Mouse (Mus musculus): ENCODE results near the gene Hoxa11. TPM values are rescaled to one million over a fixed set of nuclear protein-coding genes. Genes with fewer than 3 reads are reported as not detected.
A peak's percentile ranks its signal among the peaks of the same experiment; 100 is the strongest.

Hoxa11 gene
- polyA plus RNA-seq, 1 experiment from 2014 or later, result 0.09 TPM

DNA sequence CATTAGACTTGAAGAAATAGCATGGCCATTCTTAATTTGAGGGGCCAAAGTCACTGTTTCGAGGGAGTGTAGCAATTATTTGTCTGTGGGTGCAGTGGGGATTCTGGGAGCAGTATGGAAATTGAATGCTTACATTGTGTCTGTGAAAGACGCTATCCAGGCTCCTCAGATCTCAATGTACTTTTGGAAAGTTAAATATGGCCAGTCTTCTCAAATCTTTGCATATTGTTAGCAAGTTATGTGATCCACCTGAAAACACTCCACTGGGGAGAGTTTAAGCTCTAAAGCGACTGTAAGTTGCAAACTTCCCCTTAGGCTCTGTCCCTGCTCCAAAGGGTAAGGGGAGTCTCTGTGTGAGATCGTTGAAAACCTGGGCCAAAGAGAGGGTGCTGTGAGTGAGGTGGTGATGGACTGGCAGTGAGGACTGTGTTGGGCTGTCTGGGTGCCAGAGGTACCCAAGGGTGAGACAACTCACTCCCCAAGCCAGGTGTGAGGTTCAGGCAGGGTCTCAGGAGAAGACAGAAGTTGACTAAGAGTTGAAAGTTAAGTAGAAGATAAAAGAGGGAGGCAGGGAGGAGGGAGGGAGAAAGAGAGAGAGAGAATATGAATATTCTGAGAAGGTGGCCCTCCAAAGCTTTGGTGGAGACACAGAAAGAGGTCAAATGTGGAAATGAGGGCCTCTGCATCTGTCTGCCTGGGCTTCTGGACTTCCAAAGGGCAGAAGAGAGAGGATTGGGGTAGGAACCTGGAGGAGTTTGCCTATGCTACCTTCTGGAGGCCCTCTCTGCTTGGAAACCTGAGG is 38.5 kb downstream of the Hoxa11 start:
- Histone ChIP-seq H3K4me1 (ENCODE audit: control insufficient read depth, insufficient read depth, low read length) (peaks cover 68% of the 10 kb centered on the region), H3K27ac (ENCODE audit: low read depth, low read length) (peak overlapping the region; percentile 92), H3K9me3 (ENCODE audit: control insufficient read depth, low read length) (no peaks in the 10 kb centered on the region), H3K36me3 (ENCODE audit: control insufficient read depth, insufficient read depth, low read length) (peaks cover 37% of the 10 kb centered on the region), H3K4me3 (ENCODE audit: low read depth, low read length) (peak overlapping the region; percentile 88), H3K9ac (replicated peaks; ENCODE audit: low read depth, low read length) (peak overlapping the region; percentile 98), H3K27me3 (ENCODE audit: control insufficient read depth, insufficient read depth, low read length) (no peaks in the 10 kb centered on the region), H3K4me2 (ENCODE audit: low read depth, low read length) (peak overlapping the region; percentile 99)
- 8% methylated on average over 4 of the region's 4 CpGs for WGBS
- ATAC-seq (ENCODE audit: low read depth), result no peak

DNA sequence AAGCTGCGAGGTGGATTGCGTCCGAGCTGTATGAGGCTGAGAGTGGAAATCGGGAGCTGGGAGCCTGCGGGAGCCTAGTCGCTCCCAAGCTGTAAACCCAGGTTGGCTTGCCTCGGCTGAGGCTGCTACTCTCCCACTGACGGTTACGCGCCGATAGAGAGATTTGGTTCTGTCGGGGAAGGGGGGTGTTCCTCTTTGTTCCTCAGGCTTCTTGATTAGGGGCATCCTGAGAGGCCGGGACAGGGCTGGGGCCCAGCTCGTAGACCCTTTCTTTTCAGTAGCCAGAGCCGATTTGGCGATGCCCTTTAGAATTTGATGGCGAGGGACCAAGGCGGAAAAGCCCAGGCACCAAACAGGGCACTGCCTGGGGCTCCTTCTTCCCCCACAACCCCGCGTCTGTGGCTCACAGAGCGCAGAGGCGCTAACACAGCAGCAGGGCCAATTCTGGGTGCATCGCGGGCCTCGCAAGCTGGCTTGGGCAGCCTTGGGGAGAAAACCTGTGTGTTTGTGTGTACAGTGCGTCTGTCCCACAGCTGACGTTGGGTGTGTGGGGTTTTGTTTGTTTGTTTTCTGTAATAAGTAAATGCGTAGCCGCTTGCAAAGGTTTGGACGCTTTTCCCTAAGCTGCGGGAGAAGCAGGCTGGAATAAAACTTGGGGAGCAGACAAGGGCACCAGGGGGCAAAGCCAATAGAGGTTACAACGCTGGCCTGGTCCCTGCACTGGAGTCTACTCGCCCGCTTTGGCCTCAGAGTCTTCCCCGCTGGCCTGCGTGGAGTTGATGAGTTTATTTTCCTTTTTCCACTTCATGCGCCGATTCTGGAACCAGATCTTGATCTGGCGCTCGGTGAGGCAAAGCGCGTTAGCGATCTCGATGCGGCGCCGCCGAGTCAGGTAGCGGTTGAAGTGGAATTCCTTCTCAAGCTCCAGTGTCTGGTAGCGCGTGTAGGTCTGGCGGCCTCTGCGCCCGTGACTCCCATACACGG is 39.7 kb downstream of the Hoxa11 start:
- H3K27me3 ChIP-seq (ENCODE audit: control insufficient read depth, insufficient read depth, low read length), result no peaks in the 10 kb centered on the region
- peak overlapping the region; percentile 98 for H3K9ac ChIP-seq (replicated peaks; ENCODE audit: low read depth, low read length)
- H3K4me3 ChIP-seq (ENCODE audit: low read depth, low read length), result peak overlapping the region; percentile 88
- peak overlapping the region; percentile 92 for H3K27ac ChIP-seq (ENCODE audit: low read depth, low read length)
- no peak for ATAC-seq (ENCODE audit: low read depth)
- peak overlapping the region; percentile 99 for H3K4me2 ChIP-seq (ENCODE audit: low read depth, low read length)
- 2% methylated on average over 55 of the region's 55 CpGs for WGBS
- H3K9me3 ChIP-seq (ENCODE audit: control insufficient read depth, low read length), result no peaks in the 10 kb centered on the region
- H3K36me3 ChIP-seq (ENCODE audit: control insufficient read depth, insufficient read depth, low read length), result peaks cover 46% of the 10 kb centered on the region
- peaks cover 80% of the 10 kb centered on the region for H3K4me1 ChIP-seq (ENCODE audit: control insufficient read depth, insufficient read depth, low read length)

DNA sequence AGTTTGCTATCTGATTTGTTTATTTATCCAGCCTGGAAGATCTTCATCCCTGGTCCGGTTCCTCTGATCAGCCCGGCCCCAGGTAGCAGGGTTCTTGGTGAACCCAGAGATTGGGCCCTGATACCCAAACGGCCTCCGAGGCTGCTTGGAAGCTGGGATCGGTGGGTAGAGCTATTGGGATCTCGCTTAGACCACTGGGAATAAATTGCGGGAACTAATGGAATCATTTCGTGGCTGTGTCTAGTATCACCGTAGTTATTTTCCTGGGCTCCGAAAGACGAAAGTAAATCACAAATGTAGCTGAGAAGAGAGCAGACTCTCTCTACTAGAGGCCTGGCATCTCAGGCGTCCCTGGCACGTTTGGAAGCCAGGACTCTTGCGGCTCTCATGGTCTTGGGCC is 40.4 kb downstream of the Hoxa11 start:
- peak overlapping the region; percentile 98 for H3K9ac ChIP-seq (replicated peaks; ENCODE audit: low read depth, low read length)
- peaks cover 86% of the 10 kb centered on the region for H3K4me1 ChIP-seq (ENCODE audit: control insufficient read depth, insufficient read depth, low read length)
- H3K4me3 ChIP-seq (ENCODE audit: low read depth, low read length), result peak overlapping the region; percentile 88

DNA sequence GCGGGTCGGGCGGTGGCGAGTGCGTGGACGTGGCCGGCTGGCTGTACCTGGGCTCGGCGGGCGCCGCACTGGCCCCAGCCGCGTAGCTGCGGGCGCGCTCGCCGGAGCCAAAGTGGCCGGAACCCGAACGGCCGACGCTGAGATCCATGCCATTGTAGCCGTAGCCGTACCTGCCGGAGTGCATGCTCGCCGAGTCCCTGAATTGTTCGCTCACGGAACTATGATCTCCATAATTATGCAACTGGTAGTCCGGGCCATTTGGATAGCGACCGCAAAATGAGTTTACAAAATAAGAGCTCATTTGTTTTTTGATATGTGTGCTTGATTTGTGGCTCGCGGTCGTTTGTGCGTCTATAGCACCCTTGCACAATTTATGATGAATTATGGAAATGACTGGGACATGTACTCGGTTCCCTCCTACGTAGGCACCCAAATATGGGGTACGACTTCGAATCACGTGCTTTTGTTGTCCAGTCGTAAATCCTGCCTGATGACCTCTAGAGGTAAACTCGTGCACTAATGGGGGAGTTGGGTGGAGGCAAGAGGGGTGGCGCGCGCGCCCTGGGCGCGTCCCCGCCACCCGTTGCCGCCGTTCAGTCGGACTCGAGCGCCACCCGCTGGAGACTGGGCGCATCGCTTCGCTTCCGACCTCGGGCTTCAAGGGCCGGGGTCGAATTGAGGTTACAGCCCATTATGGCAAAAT is 41.4 kb downstream of the Hoxa11 start, which contains the start of gene Hoxa5:
Hoxa5 (minus strand) TSS at position 538 of the 703 bp plus-strand sequence.
- Histone ChIP-seq H3K27me3 (ENCODE audit: control insufficient read depth, insufficient read depth, low read length) (no peaks in the 10 kb centered on the region), H3K9ac (replicated peaks; ENCODE audit: low read depth, low read length) (peak within 1 kb of the TSS; percentile 98), H3K4me3 (ENCODE audit: low read depth, low read length) (peak within 1 kb of the TSS; percentile 88), H3K4me2 (ENCODE audit: low read depth, low read length) (peak within 1 kb of the TSS; percentile 99), H3K4me1 (ENCODE audit: control insufficient read depth, insufficient read depth, low read length) (peaks cover 84% of the 10 kb centered on the region), H3K27ac (ENCODE audit: low read depth, low read length) (peak within 1 kb of the TSS; percentile 92), H3K36me3 (ENCODE audit: control insufficient read depth, insufficient read depth, low read length) (peaks cover 48% of the 10 kb centered on the region), H3K9me3 (ENCODE audit: control insufficient read depth, low read length) (no peaks in the 10 kb centered on the region)
- ATAC-seq (ENCODE audit: low read depth), result 0 out of 2 replicates have a peak, but pooled peaks have one; percentile 36
- under 1% methylated on average over 65 of the region's 65 CpGs for WGBS

More for the DNA sequence above, 40.4 kb downstream of the Hoxa11 start:
- Histone ChIP-seq H3K36me3 (ENCODE audit: control insufficient read depth, insufficient read depth, low read length) (peaks cover 48% of the 10 kb centered on the region), H3K27me3 (ENCODE audit: control insufficient read depth, insufficient read depth, low read length) (no peaks in the 10 kb centered on the region), H3K9me3 (ENCODE audit: control insufficient read depth, low read length) (no peaks in the 10 kb centered on the region), H3K27ac (ENCODE audit: low read depth, low read length) (peak overlapping the region; percentile 92), H3K4me2 (ENCODE audit: low read depth, low read length) (peak overlapping the region; percentile 99)
- no peak for ATAC-seq (ENCODE audit: low read depth)
- 3% methylated on average over 14 of the region's 14 CpGs for WGBS

DNA sequence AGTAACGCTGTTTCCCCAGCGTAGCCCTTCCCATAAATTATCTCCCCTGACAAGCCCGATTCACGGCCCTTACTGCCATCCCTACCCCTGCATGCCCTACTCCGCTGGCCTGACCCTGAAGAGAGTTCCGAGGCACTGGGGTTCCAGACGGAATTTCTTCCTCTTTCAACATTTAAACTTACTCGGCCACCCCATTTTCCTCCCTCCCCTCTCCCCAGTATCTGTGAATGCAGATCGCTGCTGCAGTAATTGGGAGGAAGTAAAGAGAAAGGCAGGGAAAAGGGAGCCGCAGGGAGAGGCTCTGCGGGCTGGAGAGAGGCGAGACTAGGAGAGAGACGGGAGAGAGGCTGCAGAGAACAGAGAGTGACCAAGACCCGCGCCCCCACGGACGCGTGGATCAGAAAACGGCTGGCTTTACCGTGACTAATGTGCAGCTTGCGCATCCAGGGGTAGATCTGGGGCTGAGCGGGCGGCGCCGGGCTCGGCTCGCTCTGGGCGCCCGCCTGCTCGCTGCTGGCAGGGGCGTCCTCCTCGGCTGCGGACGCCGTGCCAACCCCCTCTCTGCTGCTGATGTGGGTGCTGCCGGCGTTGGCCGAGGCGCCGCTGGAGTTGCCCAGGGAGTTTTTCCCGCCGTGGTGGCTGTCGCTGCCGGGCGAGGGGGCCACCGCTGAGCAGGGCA is 42.1 kb downstream of the Hoxa11 start:
- Histone ChIP-seq H3K27ac (ENCODE audit: low read depth, low read length) (peak overlapping the region; percentile 92), H3K9me3 (ENCODE audit: control insufficient read depth, low read length) (no peaks in the 10 kb centered on the region), H3K9ac (replicated peaks; ENCODE audit: low read depth, low read length) (peak overlapping the region; percentile 98), H3K4me3 (ENCODE audit: low read depth, low read length) (peak overlapping the region; percentile 88), H3K36me3 (ENCODE audit: control insufficient read depth, insufficient read depth, low read length) (peaks cover 48% of the 10 kb centered on the region), H3K27me3 (ENCODE audit: control insufficient read depth, insufficient read depth, low read length) (no peaks in the 10 kb centered on the region), H3K4me1 (ENCODE audit: control insufficient read depth, insufficient read depth, low read length) (peaks cover 80% of the 10 kb centered on the region), H3K4me2 (ENCODE audit: low read depth, low read length) (peak overlapping the region; percentile 99)
- WGBS, result under 1% methylated on average over 46 of the region's 46 CpGs
- ATAC-seq (ENCODE audit: low read depth), result no peak; the same call in 1 of the 2 replicates

DNA sequence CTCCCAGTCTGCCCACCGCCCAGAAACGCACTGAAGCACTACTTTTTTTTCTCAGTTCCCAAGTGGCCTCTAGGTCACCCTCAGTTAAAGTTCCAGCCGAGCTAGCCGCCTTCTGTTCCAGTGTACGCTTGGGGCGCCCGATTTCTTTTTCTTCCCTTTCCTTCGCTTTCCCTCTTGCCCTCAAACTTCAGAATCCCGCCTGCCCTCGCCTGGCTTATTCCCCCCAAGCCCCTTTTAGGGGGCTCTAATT is 42.6 kb downstream of the Hoxa11 start:
- WGBS, result 3% methylated on average over 10 of the region's 10 CpGs
- Histone ChIP-seq H3K9ac (replicated peaks; ENCODE audit: low read depth, low read length) (peak overlapping the region; percentile 98), H3K27ac (ENCODE audit: low read depth, low read length) (peak overlapping the region; percentile 92), H3K4me3 (ENCODE audit: low read depth, low read length) (peak overlapping the region; percentile 88), H3K9me3 (ENCODE audit: control insufficient read depth, low read length) (no peaks in the 10 kb centered on the region), H3K4me2 (ENCODE audit: low read depth, low read length) (peak overlapping the region; percentile 99), H3K4me1 (ENCODE audit: control insufficient read depth, insufficient read depth, low read length) (peaks cover 82% of the 10 kb centered on the region), H3K27me3 (ENCODE audit: control insufficient read depth, insufficient read depth, low read length) (no peaks in the 10 kb centered on the region), H3K36me3 (ENCODE audit: control insufficient read depth, insufficient read depth, low read length) (peaks cover 48% of the 10 kb centered on the region)
- no peak for ATAC-seq (ENCODE audit: low read depth)

DNA sequence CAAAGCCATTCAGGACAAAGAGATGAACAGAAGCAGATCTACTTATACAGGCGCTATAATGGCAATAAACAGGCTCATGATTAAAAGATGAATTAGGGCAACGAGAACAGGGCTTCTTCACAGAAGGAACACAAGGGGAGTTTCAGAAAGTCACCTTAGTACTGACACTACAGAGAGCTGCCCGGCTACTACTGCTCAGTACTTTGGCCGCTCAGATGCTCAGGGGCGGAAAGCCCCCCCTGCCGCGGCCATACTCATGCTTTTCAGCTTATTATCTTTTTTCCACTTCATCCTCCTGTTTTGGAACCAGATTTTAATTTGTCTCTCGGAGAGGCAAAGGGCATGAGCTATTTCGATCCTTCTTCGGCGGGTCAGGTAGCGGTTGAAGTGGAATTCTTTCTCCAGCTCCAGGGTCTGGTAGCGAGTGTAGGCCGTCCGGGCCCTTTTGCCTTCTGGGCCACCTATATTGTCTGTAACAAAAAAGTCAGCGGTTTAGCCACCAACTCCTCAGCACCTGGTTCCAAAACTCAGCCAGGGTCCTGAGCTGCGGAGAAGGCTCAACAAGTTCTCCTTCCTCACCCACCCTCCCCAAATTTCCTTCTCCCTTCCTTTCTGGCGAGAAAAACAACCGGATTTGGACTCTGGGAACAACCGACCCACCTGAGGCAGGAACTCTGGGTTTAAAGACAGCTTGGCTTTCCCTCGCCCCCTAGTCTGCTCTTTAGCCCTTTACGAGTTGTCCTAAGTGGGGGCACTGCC is 43.1 kb downstream of the Hoxa11 start:
- H3K27ac ChIP-seq (ENCODE audit: low read depth, low read length), result peak overlapping the region; percentile 92
- peak overlapping the region; percentile 98 for H3K9ac ChIP-seq (replicated peaks; ENCODE audit: low read depth, low read length)
- no peaks in the 10 kb centered on the region for H3K9me3 ChIP-seq (ENCODE audit: control insufficient read depth, low read length)
- peaks cover 48% of the 10 kb centered on the region for H3K36me3 ChIP-seq (ENCODE audit: control insufficient read depth, insufficient read depth, low read length)
- WGBS, result 6% methylated on average over 22 of the region's 22 CpGs
- ATAC-seq (ENCODE audit: low read depth), result no peak
- peak overlapping the region; percentile 99 for H3K4me2 ChIP-seq (ENCODE audit: low read depth, low read length)
- peak overlapping the region; percentile 88 for H3K4me3 ChIP-seq (ENCODE audit: low read depth, low read length)
- peaks cover 84% of the 10 kb centered on the region for H3K4me1 ChIP-seq (ENCODE audit: control insufficient read depth, insufficient read depth, low read length)
- H3K27me3 ChIP-seq (ENCODE audit: control insufficient read depth, insufficient read depth, low read length), result no peaks in the 10 kb centered on the region

DNA sequence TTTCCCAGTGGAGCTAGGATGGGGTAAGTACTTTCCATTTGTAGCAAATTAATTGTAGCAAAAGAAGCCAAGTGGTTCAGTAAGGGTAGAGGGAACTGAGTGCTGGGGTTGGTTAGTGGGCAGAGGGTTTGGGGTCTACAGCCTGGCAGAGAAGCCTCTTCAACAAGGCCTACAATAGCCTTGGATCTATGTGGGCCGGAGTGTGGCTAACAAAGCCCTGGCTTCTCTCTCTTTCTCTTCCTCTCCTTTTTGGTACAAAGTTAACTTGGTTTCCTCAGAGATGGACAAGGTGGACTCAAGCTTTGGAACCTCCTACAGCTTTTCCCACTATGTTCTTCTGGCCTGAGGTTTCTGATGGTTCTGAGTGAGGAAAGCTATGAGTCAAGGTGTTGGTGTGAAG is 44.3 kb downstream of the Hoxa11 start:
- peak overlapping the region; percentile 35 for H3K27ac ChIP-seq (ENCODE audit: low read depth, low read length)
- H3K4me2 ChIP-seq (ENCODE audit: low read depth, low read length), result peak overlapping the region; percentile 99
- H3K9me3 ChIP-seq (ENCODE audit: control insufficient read depth, low read length), result no peaks in the 10 kb centered on the region
- peaks cover 43% of the 10 kb centered on the region for H3K36me3 ChIP-seq (ENCODE audit: control insufficient read depth, insufficient read depth, low read length)
- peaks cover 84% of the 10 kb centered on the region for H3K4me1 ChIP-seq (ENCODE audit: control insufficient read depth, insufficient read depth, low read length)
- no peak for ATAC-seq (ENCODE audit: low read depth)
- WGBS, result 0% methylated on average over 1 of the region's 1 CpGs
- H3K9ac ChIP-seq (replicated peaks; ENCODE audit: low read depth, low read length), result no peak overlapping the region
- H3K4me3 ChIP-seq (ENCODE audit: low read depth, low read length), result peak overlapping the region; percentile 11; the same call in 1 of the 2 replicates
- no peaks in the 10 kb centered on the region for H3K27me3 ChIP-seq (ENCODE audit: control insufficient read depth, insufficient read depth, low read length)

All from neural tube, embryonic 14.5 days (tissue).